Mouse (Mus musculus): ENCODE measurements around the gene Bloc1s2.

DNA sequence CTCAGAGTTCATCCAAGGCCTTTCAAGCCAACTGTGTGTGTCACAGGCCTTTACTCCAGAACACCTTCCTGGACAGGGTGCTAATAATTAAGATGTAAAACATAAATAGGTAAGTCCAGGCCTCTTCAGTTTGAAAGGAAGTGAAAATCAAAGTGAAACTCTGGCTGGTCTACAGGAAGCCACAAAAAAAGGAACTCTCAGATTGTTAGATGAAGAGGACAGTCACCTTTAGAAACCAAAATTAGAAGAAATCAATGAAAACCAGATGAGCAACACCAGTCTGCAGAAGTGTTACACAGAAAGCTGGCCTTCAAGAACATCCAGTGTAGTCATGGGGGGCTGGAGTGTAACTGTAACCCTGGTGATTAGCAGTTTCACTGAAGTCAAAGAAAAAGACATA is 28.5 kb downstream of the Bloc1s2 start:
- TF ChIP-seq GATA1 (IDR thresholded peaks at IDR 0.05; ENCODE audit: borderline replicate concordance, low read length) (no peak), FLI1 (IDR thresholded peaks at IDR 0.05; ENCODE audit: low read length) (no peak)
